In genomic region chr15:36381228-36381671, GRCm38 (mm10) we compare ENCODE assay signal across 8 mouse cellular contexts.
DNase-seq lines count a peak whose midpoint lies in the region; ATAC-seq lines count a peak whose summit lies in the region.

No protein-coding gene starts in this region.

- no peak for DNase-seq in heart, postnatal 36 days
- DNase-seq in urinary bladder, postnatal 36 days (ENCODE audit: low spot score in 2 of 2) = no peak
- DNase-seq in urinary bladder, postnatal 25 days (ENCODE audit: low spot score) = no peak
- no peak for DNase-seq in cerebellum, postnatal 25 days

- intact Hi-C loops in heart, postnatal 36 days (cut with DNase I) = no loop called here

- H3K9ac ChIP-seq in heart, embryonic 14.5 days (ENCODE audit: low read length) = peak overlapping the region; percentile 64
- H3K9ac ChIP-seq in embryonic facial prominence, embryonic 13.5 days = peak overlapping the region; percentile 6; the same call in 1 of the 2 replicates
- peak overlapping the region; percentile 48 for H3K9ac ChIP-seq in intestine, embryonic 16.5 days (ENCODE audit: low read depth, low read length)
- peak overlapping the region; percentile 10; the same call in 1 of the 2 replicates for H3K9ac ChIP-seq in midbrain, embryonic 15.5 days

- peaks cover 4 to 9% of the 10 kb centered on the region in 2 experiments; a peak in 3 of 4 replicates for H3K4me1 ChIP-seq in heart, embryonic 14.5 days (ENCODE audit: control insufficient read depth in 2 of 2, insufficient read depth in 2 of 2, low read length in 2 of 2)
- H3K4me1 ChIP-seq in embryonic facial prominence, embryonic 13.5 days = peaks cover 10% of the 10 kb centered on the region
- peaks cover 4% of the 10 kb centered on the region; the same call in 1 of the 2 replicates for H3K4me1 ChIP-seq in intestine, embryonic 16.5 days (ENCODE audit: control insufficient read depth, insufficient read depth, low read length)
- H3K4me1 ChIP-seq in midbrain, embryonic 15.5 days = peaks cover 7% of the 10 kb centered on the region

- no peaks in the 10 kb centered on the region for H3K36me3 ChIP-seq in heart, embryonic 14.5 days (ENCODE audit: control insufficient read depth, insufficient read depth, low read length)
- H3K36me3 ChIP-seq in embryonic facial prominence, embryonic 13.5 days = no peaks in the 10 kb centered on the region
- no peaks in the 10 kb centered on the region for H3K36me3 ChIP-seq in intestine, embryonic 16.5 days (ENCODE audit: control insufficient read depth, insufficient read depth, low read length)
- no peaks in the 10 kb centered on the region for H3K36me3 ChIP-seq in midbrain, embryonic 15.5 days (replicated peaks)

- peak; percentile 35; the same call in 1 of the 2 replicates for ATAC-seq in heart, embryonic 14.5 days (ENCODE audit: insufficient number of reproducible peaks, insufficient read depth, low FRiP score, low read depth)
- no peak for ATAC-seq in embryonic facial prominence, embryonic 13.5 days (ENCODE audit: insufficient number of reproducible peaks, insufficient read depth, low FRiP score, low TSS enrichment, low read depth)
- peak; percentile 90 for ATAC-seq in intestine, embryonic 16.5 days
- peak; percentile 65 for ATAC-seq in midbrain, embryonic 15.5 days (replicated peaks)

- H3K9me3 ChIP-seq in heart, embryonic 14.5 days (ENCODE audit: control insufficient read depth, low read length) = no peaks in the 10 kb centered on the region
- peaks cover 3% of the 10 kb centered on the region; the same call in 1 of the 2 replicates for H3K9me3 ChIP-seq in embryonic facial prominence, embryonic 13.5 days
- no peaks in the 10 kb centered on the region; the same call in 1 of the 2 replicates for H3K9me3 ChIP-seq in intestine, embryonic 16.5 days (ENCODE audit: control insufficient read depth, low read length)
- no peaks in the 10 kb centered on the region for H3K9me3 ChIP-seq in midbrain, embryonic 15.5 days

- H3K27ac ChIP-seq in heart, embryonic 14.5 days (replicated peaks in 1 of 2; ENCODE audit: control insufficient read depth in 1 of 2, insufficient read depth in 1 of 2, low read depth in 2 of 2, low read length in 2 of 2) = peak overlapping the region in 1 of 2 experiments; percentile 59; a peak in 2 of 4 replicates
- H3K27ac ChIP-seq in embryonic facial prominence, embryonic 13.5 days = no peak overlapping the region
- H3K27ac ChIP-seq in intestine, embryonic 16.5 days (ENCODE audit: low read length) = peak overlapping the region; percentile 87
- no peak overlapping the region for H3K27ac ChIP-seq in midbrain, embryonic 15.5 days

- H3K4me3 ChIP-seq in heart, embryonic 14.5 days (ENCODE audit: control insufficient read depth in 1 of 2, insufficient read depth in 1 of 2, low read depth in 1 of 2, low read length in 2 of 2) = peak overlapping the region; percentile 34 to 39
- peak overlapping the region; percentile 7; the same call in 1 of the 2 replicates for H3K4me3 ChIP-seq in embryonic facial prominence, embryonic 13.5 days
- H3K4me3 ChIP-seq in intestine, embryonic 16.5 days (ENCODE audit: low read length) = peak overlapping the region; percentile 33
- peak overlapping the region; percentile 20 for H3K4me3 ChIP-seq in midbrain, embryonic 15.5 days

- no peaks in the 10 kb centered on the region for H3K27me3 ChIP-seq in heart, embryonic 14.5 days (ENCODE audit: control insufficient read depth, insufficient read depth, low read length)
- peaks cover 18% of the 10 kb centered on the region for H3K27me3 ChIP-seq in embryonic facial prominence, embryonic 13.5 days
- no peaks in the 10 kb centered on the region for H3K27me3 ChIP-seq in intestine, embryonic 16.5 days (replicated peaks; ENCODE audit: control insufficient read depth, insufficient read depth, low read length)
- H3K27me3 ChIP-seq in midbrain, embryonic 15.5 days (replicated peaks) = no peaks in the 10 kb centered on the region; the same call in 1 of the 2 replicates

- WGBS in heart, embryonic 14.5 days = 0% methylated on average over 8 of the region's 8 CpGs
- WGBS in embryonic facial prominence, embryonic 13.5 days = 3% methylated on average over 8 of the region's 8 CpGs
- WGBS in intestine, embryonic 16.5 days = 2% methylated on average over 8 of the region's 8 CpGs
- WGBS in midbrain, embryonic 15.5 days = 5% methylated on average over 8 of the region's 8 CpGs

- peak overlapping the region; percentile 71 for H3K4me2 ChIP-seq in heart, embryonic 14.5 days (ENCODE audit: low read length)
- peak overlapping the region; percentile 50 for H3K4me2 ChIP-seq in embryonic facial prominence, embryonic 13.5 days
- H3K4me2 ChIP-seq in intestine, embryonic 16.5 days (ENCODE audit: low read depth, low read length) = peak overlapping the region; percentile 48
- H3K4me2 ChIP-seq in midbrain, embryonic 15.5 days = peak overlapping the region; percentile 39

Comparison
In these comparisons a context has a peak if more than half of its experiments do, and no peak if none do; other contexts are left out.
1. H3K9ac ChIP-seq: peak in every context shown above with its lines; median percentile 64 in heart, embryonic 14.5 days; 48 in intestine, embryonic 16.5 days; 10 in midbrain, embryonic 15.5 days; 6 in embryonic facial prominence, embryonic 13.5 days.